Mouse (Mus musculus): Measurements from ENCODE around the gene Tmem60.

DNA sequence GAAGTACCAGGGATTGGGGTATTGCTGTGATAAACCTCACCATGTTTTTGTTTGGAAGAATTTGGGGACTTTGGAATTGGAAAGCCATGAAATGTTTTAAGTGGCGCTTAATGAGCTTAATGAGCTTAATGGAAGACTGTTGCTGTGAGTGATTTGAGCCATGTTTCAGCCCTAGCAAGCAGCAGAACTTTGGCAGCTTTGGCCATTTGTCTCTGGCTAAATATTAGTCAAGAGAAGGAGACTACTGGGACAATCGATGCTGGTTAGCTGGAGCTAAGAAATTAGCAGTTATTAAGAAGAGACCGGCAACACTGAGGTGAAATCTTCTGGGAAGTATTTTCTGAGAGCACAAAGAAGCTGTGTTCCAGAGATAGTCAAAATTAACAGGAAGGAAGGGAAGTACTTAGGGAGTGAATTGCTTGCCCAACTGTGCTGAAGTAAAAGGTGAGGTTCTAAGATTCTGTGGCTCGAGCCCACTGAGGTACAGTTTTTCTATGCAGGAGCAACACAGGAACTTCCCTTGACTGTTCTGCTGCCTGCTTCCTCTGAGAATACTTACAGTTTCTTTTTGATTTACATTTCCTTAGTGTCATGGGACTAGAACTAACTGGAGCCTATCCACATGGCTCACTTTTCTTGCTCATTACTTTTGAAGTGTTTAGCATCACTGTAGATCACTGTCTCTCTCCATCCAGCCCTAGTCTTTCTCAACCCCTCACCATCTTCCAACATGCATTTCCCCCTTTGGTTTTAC lies 17.6 kb upstream of the Tmem60 start:
- TF ChIP-seq POLR2A (IDR thresholded peaks at IDR 0.05; ENCODE audit: insufficient read length, low read depth) (no peak), POLR2AphosphoS2 (IDR thresholded peaks at IDR 0.05; ENCODE audit: insufficient read length, low read depth) (no peak), USF1 (IDR thresholded peaks at IDR 0.05; ENCODE audit: low read depth) (no peak), SRF (IDR thresholded peaks at IDR 0.05; ENCODE audit: control insufficient read depth, insufficient read length, low read depth) (no peak), TCF12 (IDR thresholded peaks at IDR 0.05; ENCODE audit: insufficient read depth, poor library complexity, severe bottlenecking) (no peak), E2F4 (IDR thresholded peaks at IDR 0.05; ENCODE audit: insufficient read depth) (no peak), MYOD1 (IDR thresholded peaks at IDR 0.05; ENCODE audit: control insufficient read depth in 1 of 3, insufficient read length in 2 of 3, low read depth in 2 of 3) (no peak)

Data from myocyte (in vitro differentiated cells).